Mouse (Mus musculus): ENCODE data around the gene Pla2g2d.

The Pla2g2d gene

DNA sequence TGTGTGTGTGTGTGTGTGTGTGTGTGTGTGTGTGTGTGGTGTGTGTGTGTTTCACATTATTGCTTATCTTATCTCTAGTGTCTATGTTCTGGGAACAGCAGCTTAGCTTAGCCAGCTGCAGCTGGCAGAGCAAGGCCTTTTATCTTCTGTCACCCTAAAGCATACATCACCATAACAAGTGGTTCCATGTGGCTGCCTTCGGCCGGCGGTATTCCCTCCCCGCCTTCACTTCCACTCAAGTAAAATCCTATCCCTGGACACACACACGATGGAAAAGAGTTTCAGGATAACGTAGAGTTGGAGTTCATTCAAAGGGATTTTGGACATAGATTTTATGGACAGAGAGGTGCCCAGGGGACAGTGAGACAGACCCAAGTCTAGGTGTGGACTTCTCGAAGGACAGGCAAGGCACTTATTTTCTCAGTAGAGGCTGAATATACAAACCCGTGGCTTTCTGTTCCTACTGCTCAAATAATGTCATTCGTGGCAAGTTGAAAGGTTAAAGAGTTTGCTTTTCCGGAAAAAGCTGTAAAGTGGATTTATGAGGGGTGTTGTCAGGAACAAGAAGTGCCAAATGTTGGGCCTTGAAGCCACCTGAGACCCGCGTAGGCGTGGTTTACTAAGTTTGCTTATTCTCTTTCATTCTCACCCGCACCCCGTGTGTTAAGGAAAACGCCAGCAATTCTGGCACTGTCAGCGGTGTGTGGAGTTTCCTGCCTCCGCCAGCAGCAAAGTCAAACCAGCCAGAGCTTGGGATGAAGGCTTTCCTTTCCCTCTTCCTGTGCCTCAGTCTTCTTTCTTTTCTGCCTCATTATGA, 50.4 kb downstream of the Pla2g2d start:
- no peak for DNase-seq (ENCODE audit: low read depth, low spot score)

DNA sequence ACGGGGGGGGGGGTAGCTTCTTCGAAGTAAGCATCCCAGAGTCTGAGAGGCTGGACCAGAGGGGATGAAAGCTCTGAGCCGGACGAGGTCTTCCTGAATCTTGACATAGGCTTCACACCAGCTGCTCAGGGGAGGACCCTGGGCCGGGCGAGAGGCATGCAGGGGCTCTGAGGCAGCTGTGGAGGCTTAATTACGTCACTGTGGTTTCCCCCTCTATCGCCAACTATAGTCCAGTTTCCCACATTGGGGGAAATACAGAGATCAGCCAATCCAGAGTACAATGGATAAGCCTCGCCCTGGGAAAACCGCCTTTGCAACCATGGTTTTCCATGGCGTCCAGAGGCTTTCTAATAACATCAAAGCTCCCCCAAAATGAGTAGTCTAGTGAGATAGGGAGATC, 51.6 kb downstream of the Pla2g2d start:
- DNase-seq (ENCODE audit: low read depth, low spot score) = no peak

All from R1 (cell line).